Mouse (Mus musculus): Measurements from ENCODE around the gene Snx19.

The Snx19 gene

GRCm38 (mm10) chr9:30484183-30484582 is 57.3 kb downstream of the Snx19 start:
- no peak for DNase-seq

DNA sequence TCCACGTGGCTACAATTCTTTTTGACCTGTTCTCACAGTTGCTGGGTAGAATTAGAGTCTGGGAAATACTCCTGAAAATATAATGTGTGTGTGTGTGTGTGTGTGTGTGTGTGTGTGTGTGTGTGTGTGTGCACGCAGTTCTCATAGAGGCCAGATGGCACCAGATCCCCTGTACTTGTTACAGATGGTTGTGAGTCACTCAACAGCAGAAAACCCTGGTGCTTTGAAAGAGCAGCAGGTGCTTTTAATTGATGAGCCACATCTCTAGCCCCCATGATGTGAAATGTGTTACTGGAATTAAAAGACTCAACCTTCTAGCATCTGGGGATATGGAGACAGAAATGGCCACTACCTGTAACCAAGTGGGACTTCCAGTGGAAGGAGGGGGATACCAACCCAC is 58.3 kb downstream of the Snx19 start:
- no peak for DNase-seq

GRCm38 (mm10) chr9:30488384-30488783 is 61.5 kb downstream of the Snx19 start:
- DNase-seq = no peak

GRCm38 (mm10) chr9:30494446-30494845 is 67.5 kb downstream of the Snx19 start:
- DNase-seq = no peak

DNA sequence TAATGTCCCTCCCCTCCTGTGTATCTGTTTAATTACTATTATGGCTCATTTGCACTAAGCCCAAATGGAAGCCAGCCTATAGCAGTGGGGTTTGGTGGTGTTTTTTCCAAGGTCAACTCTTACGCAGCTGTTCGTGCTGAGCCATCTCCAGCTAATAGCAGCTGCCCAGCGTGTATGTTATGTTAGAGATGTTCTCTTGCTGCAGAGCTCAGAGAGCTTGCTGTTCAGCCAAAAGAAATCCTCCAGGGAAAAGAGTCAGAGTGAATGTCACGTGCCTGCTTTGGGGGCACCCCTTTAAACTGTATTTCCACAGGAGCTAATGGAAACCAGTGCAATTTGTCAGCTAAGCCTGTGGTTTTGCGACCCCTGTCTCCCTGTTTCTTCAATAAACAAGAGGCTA is 82.1 kb downstream of the Snx19 start:
- no peak for DNase-seq

DNA sequence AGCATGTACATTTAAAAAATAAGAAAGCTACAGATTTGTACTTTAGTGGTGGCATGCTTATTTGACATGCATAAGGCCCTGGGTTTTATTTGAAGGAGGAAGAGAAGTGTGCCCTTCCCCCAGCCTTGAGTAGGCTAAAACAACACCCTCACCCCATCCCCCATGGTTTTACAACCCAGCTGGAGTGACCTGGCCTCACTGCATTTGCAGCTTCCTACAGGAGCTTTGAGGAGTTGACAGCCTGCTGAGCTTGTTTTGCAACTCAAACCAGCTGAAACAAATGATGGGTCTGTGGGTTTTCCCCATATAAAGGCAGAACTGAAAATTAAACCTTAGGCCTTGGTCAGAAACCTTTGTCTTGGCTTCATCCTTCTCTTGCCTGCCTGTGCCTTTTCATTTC is 89.0 kb downstream of the Snx19 start:
- no peak for DNase-seq
